Mouse (Mus musculus) erythroblast, embryonic 14.5 days (primary cell): Measurements from ENCODE around the gene Dpp6.

ENCODE experiments used
- GATA1 ChIP-seq: IDR thresholded peaks from 2 replicates; pipeline ENCODE4 v1.6.1; 2012; ENCODE audit warnings: low read length, inconsistent platforms, mixed read lengths
- TAL1 ChIP-seq: IDR thresholded peaks from 3 replicates; pipeline ENCODE4 v1.6.1; 2012; ENCODE audit warnings: low read length, inconsistent platforms, mixed read lengths

- no peak for TF ChIP-seq GATA1
- no peak for TF ChIP-seq TAL1
Measured at GRCm38 (mm10) chr5:27083762-27084161, 266.8 kb downstream of the Dpp6 start.
